Mouse (Mus musculus) C2C12 (cell line): ENCODE data around the gene Dhx9.

Source experiments
- CEBPB ChIP-seq: IDR thresholded peaks from one replicate; pipeline ENCODE4 v1.6.1; 2011; ENCODE audit warnings: low read depth, mild to moderate bottlenecking, control low read depth, moderate library complexity
- CTCF ChIP-seq: IDR thresholded peaks from one replicate; pipeline ENCODE4 v1.5.1; 2011; ENCODE audit not compliant: control insufficient read depth, insufficient read depth, insufficient read length
- FOSL1 ChIP-seq: IDR thresholded peaks from one replicate; pipeline ENCODE4 v1.8.0; 2011; ENCODE audit warnings: mild to moderate bottlenecking, low read length; ENCODE audit not compliant: poor library complexity, insufficient read depth, severe bottlenecking
- MAX ChIP-seq: IDR thresholded peaks from one replicate; pipeline ENCODE4 v1.6.1; 2011; ENCODE audit warnings: mild to moderate bottlenecking, control low read depth
- MYOD1 ChIP-seq: IDR thresholded peaks from one replicate; pipeline ENCODE4 v1.6.1; 2011; ENCODE audit warnings: low read depth; ENCODE audit not compliant: control insufficient read depth, insufficient read length
- MYOG ChIP-seq: IDR thresholded peaks from one replicate; pipeline ENCODE4 v1.6.1; 2011; ENCODE audit not compliant: control insufficient read depth, insufficient read length; ENCODE audit errors: extremely low read depth
- USF1 ChIP-seq: IDR thresholded peaks from one replicate; pipeline ENCODE4 v1.6.1; 2011; ENCODE audit warnings: low read depth, mild to moderate bottlenecking, control low read depth, moderate library complexity

GRCm38 (mm10) chr1:153501644-153502321 is 14.3 kb upstream of the Dhx9 start:
- TF ChIP-seq MAX (no peak), CEBPB (no peak), CTCF (no peak), MYOD1 (peak; percentile 87), FOSL1 (no peak), USF1 (no peak), MYOG (no peak)
